Mouse (Mus musculus) adrenal gland, postnatal 14 days (tissue): ENCODE measurements around the gene Gba2. TPM values are rescaled to one million over a fixed set of nuclear protein-coding genes. Genes with fewer than 3 reads are reported as not detected.
"Not testable (repeated sequence)": the region's sequence is repeated elsewhere in the genome, so short reads cannot be mapped to it uniquely, and the experiment has no call there.

Source experiments
- DNase-seq: peaks from one replicate; pipeline ENCODE4 v3.0.0; 2021; ENCODE audit warnings: mixed read lengths
- long read RNA-seq, 2 experiments: library from polyadenylated mRNA; stranded (forward); transcript quantifications; one replicate each; pipeline ENCODE4 v2.0.0; 2021
- total RNA-seq: library from RNA; stranded (reverse); gene quantifications from 2 replicates; pipeline ENCODE4 v1.2.3, GENCODE M21; 2021

The Gba2 gene
- 11.7 and 15.0 TPM in 2 replicates for total RNA-seq
- long read RNA-seq, experiment 1, transcript Gba2-201 (17 exons, 3,544 nt): major isoform, 16 of 33 reads
- long read RNA-seq, experiment 1, partial matches to known transcripts: 8 of 33 reads
- long read RNA-seq, experiment 1, other reads (novel, unspliced or antisense): 8 of 33 reads
- long read RNA-seq, experiment 2, transcript Gba2-201 (17 exons, 3,544 nt): major isoform, 11 of 20 reads
- long read RNA-seq, experiment 2, partial matches to known transcripts: 3 of 20 reads
- long read RNA-seq, experiment 2, other reads (novel, unspliced or antisense): 6 of 20 reads

DNA sequence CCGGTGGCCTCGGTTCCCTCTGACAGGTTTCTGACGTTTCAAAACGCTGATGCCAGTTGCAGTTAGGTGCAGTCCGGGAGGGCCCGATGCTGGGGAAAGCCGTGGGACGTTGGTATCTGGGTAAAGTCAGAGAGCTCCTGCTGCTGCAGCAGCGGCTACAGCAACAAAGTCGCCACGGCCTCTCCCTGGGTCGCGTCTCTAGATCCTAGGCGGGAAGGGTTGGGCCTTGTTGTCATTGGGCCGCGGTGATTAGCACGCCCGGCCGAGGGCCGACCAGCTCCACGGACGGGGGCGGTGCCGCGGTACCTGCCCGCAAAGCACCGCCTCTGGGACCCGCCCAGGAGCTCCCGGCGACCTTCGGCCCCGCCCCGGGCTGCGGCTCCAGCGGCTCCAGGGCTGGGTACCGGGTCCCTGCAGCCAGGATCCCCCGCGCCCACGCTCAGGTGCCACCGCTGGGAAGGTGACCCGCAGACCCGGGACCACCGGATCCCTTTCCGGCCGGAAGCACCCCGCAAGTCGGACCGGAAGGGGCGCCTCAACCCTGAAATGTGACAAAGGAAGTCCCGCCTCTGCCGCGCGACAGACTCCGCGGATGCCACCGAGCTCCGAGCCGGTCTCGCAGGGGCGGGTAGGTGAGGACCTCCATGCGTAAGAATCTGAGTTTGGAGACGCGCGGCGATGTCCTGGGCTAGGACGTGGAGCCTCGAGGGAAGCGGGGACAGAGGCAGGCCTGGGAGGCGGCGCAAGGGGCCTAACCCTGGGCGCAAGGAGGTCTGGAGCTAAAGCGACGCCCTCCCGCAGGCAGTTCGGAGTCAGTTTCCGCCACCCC, at the start of gene Gba2, which contains the start of gene Rgp1:
Gene Gba2, minus strand, starts transcription at position 498 of the 829 bp plus-strand sequence.
Gene Rgp1, plus strand, starts transcription at position 340 of the 829 bp plus-strand sequence.
- DNase-seq: peak; percentile 95

DNA sequence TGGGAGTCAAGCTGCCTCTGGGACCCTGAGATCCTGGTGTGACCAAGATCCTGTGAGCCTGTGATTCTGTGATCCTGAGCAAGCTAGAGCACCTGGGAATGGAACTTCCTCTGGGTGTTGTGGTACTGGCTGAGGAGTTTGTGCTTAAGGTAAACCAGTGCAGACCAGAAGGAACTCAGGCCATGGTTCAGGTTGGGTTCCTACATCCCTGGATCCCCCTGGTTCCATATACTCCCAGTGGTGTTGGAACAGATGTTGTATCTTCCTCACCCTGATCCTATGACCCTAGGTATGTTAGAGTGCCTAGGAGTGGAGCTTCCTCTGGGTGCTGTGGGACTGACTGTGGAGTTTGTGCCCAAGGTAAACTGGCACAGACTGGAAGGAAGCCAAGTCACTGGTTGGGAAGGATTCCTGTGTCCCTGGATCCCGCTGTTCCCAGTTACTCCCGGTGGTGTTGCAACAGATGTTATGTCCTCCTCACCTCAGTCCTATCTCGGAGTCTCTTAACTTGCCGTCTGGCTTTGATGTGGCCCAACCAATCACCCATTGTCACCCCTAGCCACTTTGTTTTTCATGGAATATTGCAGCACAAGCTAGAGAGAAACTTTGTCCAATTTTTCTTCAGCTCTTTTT, 41.6 kb upstream of the Gba2 start:
- DNase-seq: peak; percentile 37

DNA sequence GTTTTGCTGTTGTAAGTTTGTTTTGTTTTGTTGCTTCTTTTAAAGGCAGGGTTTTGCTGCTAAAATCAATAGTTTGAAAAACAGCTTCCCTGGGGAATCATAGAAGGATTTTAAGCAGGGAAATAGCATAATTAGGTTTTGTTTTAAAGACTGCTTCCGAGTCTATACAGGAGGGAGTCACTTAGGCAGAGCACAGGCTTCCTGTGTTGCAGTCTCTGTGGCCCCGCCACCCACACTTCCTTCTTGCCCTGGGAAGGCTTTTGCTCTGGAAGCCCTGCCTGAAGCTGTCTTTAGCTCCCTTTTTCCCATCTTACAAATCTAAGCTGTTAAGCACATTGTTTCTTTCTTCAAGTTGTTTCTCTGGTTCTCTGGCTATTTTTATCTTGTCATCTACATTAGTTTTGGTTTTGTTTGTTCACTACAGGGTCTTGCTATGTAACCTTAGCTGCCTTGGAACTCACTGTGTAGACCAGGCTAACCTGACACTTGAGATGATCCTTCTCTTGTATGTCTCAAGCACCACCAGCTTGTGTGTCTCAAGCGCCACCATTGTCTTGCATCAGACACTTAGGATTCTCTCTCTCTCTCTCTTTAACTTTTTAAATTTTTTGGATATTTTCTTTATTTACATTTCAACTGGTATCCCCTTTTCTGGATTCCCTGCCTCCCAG, 34.5 kb upstream of the Gba2 start:
- DNase-seq: peak; percentile 29

DNA sequence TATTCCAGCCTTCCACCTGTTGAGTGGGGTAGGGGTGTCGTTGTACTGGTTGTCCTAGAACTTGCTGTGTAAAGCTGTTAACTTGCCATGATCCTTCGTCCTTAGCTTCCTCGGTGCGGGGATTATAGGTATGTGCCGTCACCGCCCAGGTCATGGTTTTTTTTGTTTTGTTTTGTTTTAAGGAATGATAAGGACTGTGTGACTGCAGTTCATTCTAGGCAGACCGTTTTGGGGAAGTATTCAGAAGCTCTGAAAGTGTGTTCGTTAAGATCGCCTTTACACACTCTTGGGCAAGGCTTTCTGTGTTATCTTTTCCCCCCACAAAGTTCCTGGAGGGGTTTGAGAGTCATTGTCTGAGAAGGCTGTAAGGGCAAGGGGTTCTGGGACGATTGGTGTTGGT, 33.9 kb upstream of the Gba2 start:
- no peak for DNase-seq

- DNase-seq: no peak
Measured at GRCm38 (mm10) chr4:43604751-43605685, 26.3 kb upstream of the Gba2 start.

DNA sequence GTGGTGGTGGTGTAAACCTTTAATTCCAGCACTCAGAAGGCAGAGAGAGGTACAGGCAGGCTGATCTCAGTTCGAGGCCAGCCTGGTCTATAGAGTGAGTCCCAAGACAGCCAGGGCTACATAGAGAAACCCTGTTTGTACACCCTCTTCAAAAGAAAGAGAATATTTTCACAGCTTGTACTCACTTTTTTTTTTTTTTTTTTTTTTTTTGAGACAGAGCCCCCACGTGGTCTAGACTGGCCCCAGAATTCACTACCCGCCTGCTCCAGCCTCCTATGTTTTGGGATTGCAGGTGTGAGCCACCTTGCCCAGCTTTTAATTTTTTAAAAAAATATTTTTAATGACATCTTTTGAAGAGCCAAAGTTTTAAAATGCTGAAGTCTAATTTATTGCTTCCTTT, 25.4 kb upstream of the Gba2 start:
- DNase-seq: no peak

DNA sequence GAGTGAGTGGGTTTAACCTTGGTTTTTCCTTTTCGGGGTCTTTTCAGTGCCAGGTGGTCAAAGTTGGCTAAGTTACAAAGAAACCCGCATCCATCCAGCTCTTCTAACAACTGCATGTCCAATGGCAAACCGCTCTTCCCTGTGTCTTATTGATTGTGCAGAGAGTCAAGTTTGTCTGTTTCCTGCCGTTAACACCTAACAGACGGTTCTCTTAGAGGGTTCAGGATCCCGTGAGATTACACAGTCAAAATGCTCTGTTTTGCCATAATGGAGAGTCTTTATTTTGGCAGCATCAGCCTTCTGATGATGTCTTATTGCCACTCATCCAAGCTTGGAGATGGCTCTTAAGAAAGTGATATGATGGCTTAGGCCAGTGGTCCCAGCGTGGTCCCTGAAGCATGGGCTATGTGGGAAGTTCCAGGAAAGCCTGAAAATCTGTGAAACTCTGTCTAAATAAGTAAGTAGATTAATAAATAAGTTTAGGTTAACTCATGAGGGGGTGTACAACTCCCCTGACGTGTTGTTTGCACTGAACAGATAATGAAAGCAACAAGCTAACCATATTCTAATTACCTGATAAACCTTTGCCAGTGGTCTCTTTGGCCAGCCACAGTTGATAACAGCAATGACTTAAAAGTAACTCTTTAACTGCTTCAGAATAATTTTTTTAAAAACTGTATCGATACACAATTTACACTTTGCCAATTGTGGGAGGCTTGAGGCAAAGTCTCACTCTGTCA, 21.7 kb upstream of the Gba2 start:
- no peak for DNase-seq

- DNase-seq: no peak
Measured at GRCm38 (mm10) chr4:43598650-43599380, 20.1 kb upstream of the Gba2 start.

DNA sequence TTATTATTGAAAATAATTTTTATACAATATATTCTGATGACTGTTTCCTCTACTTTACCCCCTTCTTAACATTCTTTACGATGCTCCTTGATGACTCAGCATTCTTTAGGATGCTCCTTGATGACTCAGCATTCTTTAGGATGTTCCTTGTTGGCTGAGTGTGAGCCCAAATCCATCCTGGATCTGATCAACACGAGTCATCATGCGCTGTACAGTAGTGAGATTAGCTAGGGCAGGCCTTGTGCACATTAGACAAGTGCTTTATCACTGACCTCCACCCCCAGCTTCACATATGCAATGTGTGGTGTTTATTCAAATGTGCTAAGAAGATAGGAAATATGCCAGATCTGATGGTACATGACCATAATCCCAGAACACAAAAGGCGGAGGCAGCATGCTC, 19.5 kb upstream of the Gba2 start:
- DNase-seq: no peak

DNA sequence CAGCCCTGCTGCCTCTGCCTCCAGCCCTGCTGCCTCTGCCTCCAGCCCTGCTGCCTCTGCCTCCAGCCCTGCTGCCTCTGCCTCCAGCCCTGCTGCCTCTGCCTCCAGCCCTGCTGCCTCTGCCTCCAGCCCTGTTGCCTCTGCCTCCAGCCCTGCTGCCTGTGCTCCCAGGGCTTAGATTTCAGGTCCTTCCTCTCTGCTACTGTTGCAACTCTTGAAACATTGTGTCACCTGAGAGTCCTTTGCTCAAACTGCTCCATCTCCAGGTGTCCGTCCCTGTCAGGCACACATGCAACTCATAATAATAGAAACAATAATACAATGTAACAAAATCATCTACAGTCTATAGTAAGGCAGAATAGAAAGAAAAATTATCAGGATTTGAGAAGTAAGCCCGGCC, 17.9 kb upstream of the Gba2 start:
- not testable (repeated sequence) for DNase-seq

- no peak for DNase-seq
Measured at GRCm38 (mm10) chr4:43593453-43593852, 14.8 kb upstream of the Gba2 start.

GRCm38 (mm10) chr4:43591961-43592360, 13.3 kb upstream of the Gba2 start:
- no peak for DNase-seq

- DNase-seq: no peak
Measured at GRCm38 (mm10) chr4:43591543-43591942, 12.9 kb upstream of the Gba2 start.

DNA sequence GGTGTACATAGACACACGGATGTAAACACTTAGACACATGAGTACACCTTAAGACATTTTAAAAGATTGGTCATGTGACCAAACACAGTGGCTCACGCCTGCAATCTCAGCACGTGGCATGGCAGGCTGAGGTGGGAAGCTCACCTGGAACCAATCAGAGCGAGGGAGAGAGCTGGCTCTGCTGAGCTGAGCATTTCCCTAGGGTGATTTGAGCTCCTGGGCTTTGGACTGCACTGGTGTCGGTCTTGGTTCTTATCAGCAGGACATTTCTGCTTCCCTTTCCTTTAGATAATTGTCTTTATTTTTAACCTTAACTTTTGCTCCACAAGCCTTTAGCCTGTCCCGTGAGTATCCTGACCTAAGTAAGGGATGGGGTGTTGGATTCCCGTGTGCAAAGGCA, 9.0 kb upstream of the Gba2 start:
- no peak for DNase-seq

- DNase-seq: peak; percentile 55
Measured at GRCm38 (mm10) chr4:43586411-43586810, 7.7 kb upstream of the Gba2 start.

- no peak for DNase-seq
Measured at GRCm38 (mm10) chr4:43585682-43586081, 7.0 kb upstream of the Gba2 start.

DNA sequence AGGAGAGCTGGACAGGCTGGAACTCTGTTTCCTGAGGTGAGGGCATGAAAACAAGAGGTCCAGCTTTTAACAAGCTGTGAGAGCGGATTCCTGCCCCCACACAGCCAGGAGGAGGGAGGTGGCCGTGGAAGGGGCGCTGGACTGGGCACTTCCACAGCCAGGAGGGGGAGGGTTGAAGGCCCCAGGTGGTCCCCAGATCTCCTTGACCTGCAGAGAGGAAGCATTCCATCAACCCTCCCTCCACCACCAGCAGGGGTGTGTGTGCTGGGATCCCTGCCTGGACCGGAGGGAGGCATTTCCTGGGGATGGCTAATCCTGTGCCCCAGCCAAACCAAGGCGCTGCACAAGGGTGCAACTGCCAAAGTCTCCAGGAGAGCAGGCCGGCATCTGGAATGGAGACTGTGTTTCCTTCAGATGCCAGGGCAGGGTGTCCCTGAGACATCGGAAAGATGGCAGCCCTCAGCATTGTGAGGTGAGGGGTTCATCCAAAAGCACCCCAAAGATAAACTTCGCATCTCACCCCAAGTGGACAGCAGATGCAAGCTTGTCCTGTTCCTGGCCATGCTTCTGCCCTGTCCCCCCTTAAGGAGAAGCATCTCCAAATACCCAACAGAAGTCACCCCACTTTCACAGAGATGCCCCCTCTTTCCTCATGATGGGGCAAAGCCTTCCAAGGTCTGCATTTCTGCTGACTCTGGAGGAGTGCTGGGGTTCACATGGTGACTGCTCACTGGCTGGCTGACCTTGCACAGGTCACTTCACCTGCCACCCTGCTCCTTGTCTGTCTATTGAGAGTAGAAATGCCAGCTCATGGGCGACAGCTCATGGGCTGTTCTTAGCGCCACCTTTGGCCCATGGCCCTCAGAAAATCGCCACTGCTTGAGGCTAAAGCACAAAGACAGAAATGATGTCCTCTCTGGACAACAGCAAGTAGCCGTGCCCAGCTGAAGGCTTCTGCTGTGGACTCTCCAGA, 6.1 kb upstream of the Gba2 start, which contains the start of gene Msmp:
Gene Msmp, minus strand, starts transcription at position 51 of the 973 bp plus-strand sequence.
- peak; percentile 62 for DNase-seq

DNA sequence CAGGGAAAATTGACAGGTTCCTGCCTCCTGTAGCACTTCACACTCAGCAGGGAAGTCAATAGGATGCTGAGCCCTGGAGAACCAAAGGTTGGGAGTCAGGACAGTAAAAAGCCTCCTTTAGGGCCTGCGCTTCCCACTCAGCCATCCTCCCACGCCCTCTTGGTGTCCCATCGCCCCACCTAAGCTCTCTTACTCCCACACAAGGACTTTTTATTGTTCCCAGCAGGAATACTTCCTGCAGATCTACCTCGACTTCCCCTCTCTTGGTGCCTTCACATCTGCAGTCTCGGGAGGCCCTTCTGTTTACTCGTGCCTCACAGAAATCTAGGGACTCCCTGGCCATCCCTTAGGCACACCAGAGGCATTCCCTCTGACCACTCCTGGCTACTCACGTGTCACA, 4.7 kb upstream of the Gba2 start:
- DNase-seq: no peak

- no peak for DNase-seq
Measured at GRCm38 (mm10) chr4:43582241-43582640, 3.6 kb upstream of the Gba2 start.
